Mouse (Mus musculus): ENCODE data around the gene Ryr3. TPM values are rescaled to one million over a fixed set of nuclear protein-coding genes. Genes with fewer than 3 reads are reported as not detected.

Gene Ryr3
- polyA plus RNA-seq, 1 experiment from 2014 or later = 0.19 TPM

GRCm38 (mm10) chr2:112910579-112910978 is 306.3 kb downstream of the Ryr3 start:
- Histone ChIP-seq H3K9me3 (replicated peaks; ENCODE audit: control insufficient read depth, low read length) (no peaks in the 10 kb centered on the region), H3K36me3 (ENCODE audit: control insufficient read depth, insufficient read depth) (no peaks in the 10 kb centered on the region), H3K9ac (ENCODE audit: low read depth, low read length) (no peak overlapping the region), H3K27me3 (ENCODE audit: control insufficient read depth, insufficient read depth, low read depth, low read length) (no peaks in the 10 kb centered on the region), H3K4me2 (ENCODE audit: low read depth, low read length) (no peak overlapping the region), H3K4me3 (ENCODE audit: low read depth, low read length) (no peak overlapping the region), H3K4me1 (ENCODE audit: control insufficient read depth, low read depth, low read length) (no peaks in the 10 kb centered on the region), H3K27ac (ENCODE audit: low read length) (no peak overlapping the region)
- 62% methylated on average over 4 of the region's 4 CpGs for WGBS (ENCODE audit: insufficient replicate concordance)
- no peak for ATAC-seq (ENCODE audit: low read depth)

GRCm38 (mm10) chr2:112909142-112909541 is 307.8 kb downstream of the Ryr3 start:
- no peak overlapping the region for H3K27ac ChIP-seq (ENCODE audit: low read length)
- ATAC-seq (ENCODE audit: low read depth) = no peak
- WGBS (ENCODE audit: insufficient replicate concordance) = 64% methylated on average over 4 of the region's 4 CpGs

GRCm38 (mm10) chr2:112900747-112901146 is 316.1 kb downstream of the Ryr3 start:
- WGBS (ENCODE audit: insufficient replicate concordance) = 50% methylated on average over 5 of the region's 5 CpGs
- Histone ChIP-seq H3K27ac (ENCODE audit: low read length) (no peak overlapping the region), H3K36me3 (ENCODE audit: control insufficient read depth, insufficient read depth) (no peaks in the 10 kb centered on the region), H3K9ac (ENCODE audit: low read depth, low read length) (no peak overlapping the region), H3K4me1 (ENCODE audit: control insufficient read depth, low read depth, low read length) (no peaks in the 10 kb centered on the region), H3K4me3 (ENCODE audit: low read depth, low read length) (no peak overlapping the region), H3K9me3 (replicated peaks; ENCODE audit: control insufficient read depth, low read length) (no peaks in the 10 kb centered on the region), H3K27me3 (ENCODE audit: control insufficient read depth, insufficient read depth, low read depth, low read length) (no peaks in the 10 kb centered on the region), H3K4me2 (ENCODE audit: low read depth, low read length) (no peak overlapping the region)
- ATAC-seq (ENCODE audit: low read depth) = no peak

More at GRCm38 (mm10) chr2:112909142-112909541, 307.8 kb downstream of the Ryr3 start:
- Histone ChIP-seq H3K4me3 (ENCODE audit: low read depth, low read length) (no peak overlapping the region), H3K36me3 (ENCODE audit: control insufficient read depth, insufficient read depth) (no peaks in the 10 kb centered on the region), H3K27me3 (ENCODE audit: control insufficient read depth, insufficient read depth, low read depth, low read length) (no peaks in the 10 kb centered on the region), H3K4me2 (ENCODE audit: low read depth, low read length) (no peak overlapping the region), H3K4me1 (ENCODE audit: control insufficient read depth, low read depth, low read length) (no peaks in the 10 kb centered on the region), H3K9me3 (replicated peaks; ENCODE audit: control insufficient read depth, low read length) (no peaks in the 10 kb centered on the region), H3K9ac (ENCODE audit: low read depth, low read length) (no peak overlapping the region)

- H3K4me1 ChIP-seq (ENCODE audit: control insufficient read depth, low read depth, low read length) = no peaks in the 10 kb centered on the region
- ATAC-seq (ENCODE audit: low read depth) = no peak
- no peak overlapping the region for H3K9ac ChIP-seq (ENCODE audit: low read depth, low read length)
- 45% methylated on average over 4 of the region's 4 CpGs for WGBS (ENCODE audit: insufficient replicate concordance)
- no peak overlapping the region for H3K4me2 ChIP-seq (ENCODE audit: low read depth, low read length)
- no peaks in the 10 kb centered on the region for H3K36me3 ChIP-seq (ENCODE audit: control insufficient read depth, insufficient read depth)
- H3K9me3 ChIP-seq (replicated peaks; ENCODE audit: control insufficient read depth, low read length) = no peaks in the 10 kb centered on the region
- H3K27me3 ChIP-seq (ENCODE audit: control insufficient read depth, insufficient read depth, low read depth, low read length) = no peaks in the 10 kb centered on the region
- H3K4me3 ChIP-seq (ENCODE audit: low read depth, low read length) = no peak overlapping the region
- H3K27ac ChIP-seq (ENCODE audit: low read length) = no peak overlapping the region
Measured at GRCm38 (mm10) chr2:112884456-112885114, 332.3 kb downstream of the Ryr3 start.

- Histone ChIP-seq H3K4me2 (ENCODE audit: low read depth, low read length) (no peak overlapping the region), H3K4me3 (ENCODE audit: low read depth, low read length) (no peak overlapping the region), H3K9me3 (replicated peaks; ENCODE audit: control insufficient read depth, low read length) (no peaks in the 10 kb centered on the region), H3K9ac (ENCODE audit: low read depth, low read length) (no peak overlapping the region), H3K27ac (ENCODE audit: low read length) (no peak overlapping the region), H3K4me1 (ENCODE audit: control insufficient read depth, low read depth, low read length) (no peaks in the 10 kb centered on the region), H3K27me3 (ENCODE audit: control insufficient read depth, insufficient read depth, low read depth, low read length) (no peaks in the 10 kb centered on the region), H3K36me3 (ENCODE audit: control insufficient read depth, insufficient read depth) (no peaks in the 10 kb centered on the region)
- no peak for ATAC-seq (ENCODE audit: low read depth)
- WGBS (ENCODE audit: insufficient replicate concordance) = 60% methylated on average over 2 of the region's 2 CpGs
Measured at GRCm38 (mm10) chr2:112881805-112882204, 335.1 kb downstream of the Ryr3 start.

GRCm38 (mm10) chr2:112881376-112881775 is 335.5 kb downstream of the Ryr3 start:
- Histone ChIP-seq H3K4me2 (ENCODE audit: low read depth, low read length) (no peak overlapping the region), H3K4me1 (ENCODE audit: control insufficient read depth, low read depth, low read length) (no peaks in the 10 kb centered on the region), H3K27ac (ENCODE audit: low read length) (no peak overlapping the region), H3K27me3 (ENCODE audit: control insufficient read depth, insufficient read depth, low read depth, low read length) (no peaks in the 10 kb centered on the region), H3K36me3 (ENCODE audit: control insufficient read depth, insufficient read depth) (no peaks in the 10 kb centered on the region), H3K4me3 (ENCODE audit: low read depth, low read length) (no peak overlapping the region), H3K9me3 (replicated peaks; ENCODE audit: control insufficient read depth, low read length) (no peaks in the 10 kb centered on the region), H3K9ac (ENCODE audit: low read depth, low read length) (no peak overlapping the region)
- WGBS (ENCODE audit: insufficient replicate concordance) = 47% methylated on average over 1 of the region's 1 CpGs
- no peak for ATAC-seq (ENCODE audit: low read depth)

- H3K36me3 ChIP-seq (ENCODE audit: control insufficient read depth, insufficient read depth) = no peaks in the 10 kb centered on the region
- ATAC-seq (ENCODE audit: low read depth) = no peak
- no peaks in the 10 kb centered on the region for H3K9me3 ChIP-seq (replicated peaks; ENCODE audit: control insufficient read depth, low read length)
- no peaks in the 10 kb centered on the region for H3K27me3 ChIP-seq (ENCODE audit: control insufficient read depth, insufficient read depth, low read depth, low read length)
- no peak overlapping the region for H3K27ac ChIP-seq (ENCODE audit: low read length)
- 63% methylated on average over 3 of the region's 3 CpGs for WGBS (ENCODE audit: insufficient replicate concordance)
- H3K4me3 ChIP-seq (ENCODE audit: low read depth, low read length) = no peak overlapping the region
- no peaks in the 10 kb centered on the region for H3K4me1 ChIP-seq (ENCODE audit: control insufficient read depth, low read depth, low read length)
- H3K4me2 ChIP-seq (ENCODE audit: low read depth, low read length) = no peak overlapping the region
- no peak overlapping the region for H3K9ac ChIP-seq (ENCODE audit: low read depth, low read length)
Measured at GRCm38 (mm10) chr2:112877404-112877803, 339.5 kb downstream of the Ryr3 start.

- Histone ChIP-seq H3K36me3 (ENCODE audit: control insufficient read depth, insufficient read depth) (no peaks in the 10 kb centered on the region), H3K27ac (ENCODE audit: low read length) (no peak overlapping the region), H3K9me3 (replicated peaks; ENCODE audit: control insufficient read depth, low read length) (no peaks in the 10 kb centered on the region), H3K4me1 (ENCODE audit: control insufficient read depth, low read depth, low read length) (no peaks in the 10 kb centered on the region), H3K4me2 (ENCODE audit: low read depth, low read length) (no peak overlapping the region), H3K9ac (ENCODE audit: low read depth, low read length) (no peak overlapping the region), H3K4me3 (ENCODE audit: low read depth, low read length) (no peak overlapping the region), H3K27me3 (ENCODE audit: control insufficient read depth, insufficient read depth, low read depth, low read length) (no peaks in the 10 kb centered on the region)
- WGBS (ENCODE audit: insufficient replicate concordance) = 63% methylated on average over 2 of the region's 2 CpGs
- ATAC-seq (ENCODE audit: low read depth) = no peak
Measured at GRCm38 (mm10) chr2:112866043-112866551, 350.8 kb downstream of the Ryr3 start.

GRCm38 (mm10) chr2:112861792-112862191 is 355.1 kb downstream of the Ryr3 start:
- 74% methylated on average over 4 of the region's 4 CpGs for WGBS (ENCODE audit: insufficient replicate concordance)
- no peaks in the 10 kb centered on the region for H3K27me3 ChIP-seq (ENCODE audit: control insufficient read depth, insufficient read depth, low read depth, low read length)

More at GRCm38 (mm10) chr2:112861792-112862191, 355.1 kb downstream of the Ryr3 start:
- Histone ChIP-seq H3K4me2 (ENCODE audit: low read depth, low read length) (no peak overlapping the region), H3K36me3 (ENCODE audit: control insufficient read depth, insufficient read depth) (no peaks in the 10 kb centered on the region), H3K9me3 (replicated peaks; ENCODE audit: control insufficient read depth, low read length) (no peaks in the 10 kb centered on the region), H3K4me3 (ENCODE audit: low read depth, low read length) (no peak overlapping the region), H3K9ac (ENCODE audit: low read depth, low read length) (no peak overlapping the region), H3K27ac (ENCODE audit: low read length) (no peak overlapping the region), H3K4me1 (ENCODE audit: control insufficient read depth, low read depth, low read length) (no peaks in the 10 kb centered on the region)
- ATAC-seq (ENCODE audit: low read depth) = no peak

All from liver, embryonic 16.5 days (tissue).